Mouse (Mus musculus) erythroblast, embryonic 14.5 days (primary cell): ENCODE measurements around the gene Srpr. TPM values are rescaled to one million over a fixed set of nuclear protein-coding genes. Genes with fewer than 3 reads are reported as not detected.

Experiments
- H3K27me3 ChIP-seq: 2 replicates; pipeline ENCODE4 v1.6.1; 2012; ENCODE audit warnings: inconsistent platforms; ENCODE audit not compliant: control insufficient read depth
- H3K36me3 ChIP-seq: 2 replicates; pipeline ENCODE4 v1.6.1; 2012; ENCODE audit warnings: mild to moderate bottlenecking, inconsistent platforms; ENCODE audit not compliant: control insufficient read depth
- H3K4me1 ChIP-seq: 2 replicates; pipeline ENCODE4 v1.6.1; 2012; ENCODE audit warnings: inconsistent platforms; ENCODE audit not compliant: control insufficient read depth
- H3K4me3 ChIP-seq: replicated peaks from 2 replicates; pipeline ENCODE3; 2012; ENCODE audit warnings: moderate library complexity, mild to moderate bottlenecking, inconsistent platforms
- H3K9me3 ChIP-seq: 2 replicates; pipeline ENCODE4 v1.6.1; 2012; ENCODE audit warnings: low read length, inconsistent platforms, mixed read lengths; ENCODE audit not compliant: control insufficient read depth
- GATA1 ChIP-seq: IDR thresholded peaks from 2 replicates; pipeline ENCODE4 v1.6.1; 2012; ENCODE audit warnings: low read length, inconsistent platforms, mixed read lengths
- TAL1 ChIP-seq: IDR thresholded peaks from 3 replicates; pipeline ENCODE4 v1.6.1; 2012; ENCODE audit warnings: low read length, inconsistent platforms, mixed read lengths
- polyA plus RNA-seq: library from polyadenylated mRNA; stranded (reverse); fragments of >175 nt; gene quantifications from 2 replicates; pipeline ENCODE4 v1.2.3, GENCODE M21; 2012

Gene Srpr
- polyA plus RNA-seq, 1 experiment: 0.85 TPM

GRCm38 (mm10) chr9:35203536-35203935 is 3.6 kb downstream of the Srpr start:
- Histone ChIP-seq H3K4me1 (peaks cover 50% of the 10 kb centered on the region), H3K27me3 (no peaks in the 10 kb centered on the region), H3K36me3 (peaks cover 51% of the 10 kb centered on the region), H3K9me3 (peaks cover 3% of the 10 kb centered on the region; the same call in 1 of the 2 replicates), H3K4me3 (no peak overlapping the region)
- TF ChIP-seq TAL1 (no peak), GATA1 (no peak)

DNA sequence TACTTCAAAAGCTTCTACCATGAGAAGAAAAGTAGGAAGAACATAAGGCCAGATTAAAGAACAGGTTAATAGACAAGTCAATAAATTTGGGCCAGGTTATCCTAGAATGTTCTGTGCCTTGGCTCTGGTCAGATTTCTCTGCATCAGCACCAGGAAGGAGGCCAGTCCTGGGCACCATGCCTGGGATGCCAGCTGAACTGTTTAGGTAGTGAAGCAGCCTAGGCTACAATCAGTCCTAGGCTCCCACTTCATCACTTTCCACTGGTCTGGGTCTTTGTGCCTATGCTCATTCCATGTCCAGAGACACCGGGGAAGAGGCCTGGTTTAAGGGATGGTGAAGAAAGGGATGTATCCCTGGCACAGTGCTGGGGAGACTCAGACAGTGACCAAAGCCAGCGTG is 4.4 kb downstream of the Srpr start:
- H3K4me1 ChIP-seq: peaks cover 49% of the 10 kb centered on the region
- H3K9me3 ChIP-seq: peaks cover 3% of the 10 kb centered on the region; the same call in 1 of the 2 replicates
- peaks cover 58% of the 10 kb centered on the region for H3K36me3 ChIP-seq
- no peak overlapping the region for H3K4me3 ChIP-seq
- H3K27me3 ChIP-seq: no peaks in the 10 kb centered on the region
- TF ChIP-seq GATA1 (no peak), TAL1 (no peak)

- TF ChIP-seq GATA1: no peak
- TF ChIP-seq TAL1: no peak
- Histone ChIP-seq H3K36me3 (peaks cover 72% of the 10 kb centered on the region), H3K27me3 (no peaks in the 10 kb centered on the region), H3K9me3 (peaks cover 3% of the 10 kb centered on the region; the same call in 1 of the 2 replicates), H3K4me1 (peaks cover 30% of the 10 kb centered on the region), H3K4me3 (peak within 1 kb of the TSS; percentile 97)
Measured at GRCm38 (mm10) chr9:35210542-35211474, 10.8 kb downstream of the Srpr start, which contains the start of gene Foxred1. TSS of gene Foxred1 (minus strand) at chr9:35211055.

- Histone ChIP-seq H3K4me3 (peak overlapping the region; percentile 97), H3K4me1 (peaks cover 30% of the 10 kb centered on the region), H3K9me3 (no peaks in the 10 kb centered on the region), H3K27me3 (no peaks in the 10 kb centered on the region), H3K36me3 (peaks cover 72% of the 10 kb centered on the region)
- no peak for TF ChIP-seq GATA1
- no peak for TF ChIP-seq TAL1
Measured at GRCm38 (mm10) chr9:35211573-35212511, 11.9 kb downstream of the Srpr start.

DNA sequence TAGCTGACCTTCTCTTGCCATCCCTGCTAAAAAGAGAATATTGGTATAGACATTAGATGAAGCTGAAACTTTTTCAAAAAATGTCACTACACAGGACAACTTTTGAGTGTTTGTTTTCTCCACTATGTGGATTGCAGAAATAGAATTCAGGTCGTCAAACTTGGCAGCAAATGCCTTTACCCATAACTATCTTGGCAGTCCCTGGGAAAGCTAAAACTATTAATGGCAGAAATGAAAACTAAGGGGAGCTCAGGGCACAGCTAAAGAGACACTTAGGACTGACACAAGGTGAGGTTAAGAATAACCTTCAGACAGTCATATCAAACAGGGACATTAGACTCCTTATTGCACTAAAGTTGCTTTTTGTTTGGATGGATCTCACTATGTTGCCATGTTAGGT is 18.0 kb downstream of the Srpr start:
- TF ChIP-seq TAL1 (no peak), GATA1 (no peak)
- Histone ChIP-seq H3K4me1 (no peaks in the 10 kb centered on the region), H3K4me3 (no peak overlapping the region), H3K27me3 (no peaks in the 10 kb centered on the region), H3K9me3 (no peaks in the 10 kb centered on the region), H3K36me3 (peaks cover 79% of the 10 kb centered on the region)

- TF ChIP-seq GATA1: no peak
- no peak for TF ChIP-seq TAL1
- Histone ChIP-seq H3K36me3 (peaks cover 34% of the 10 kb centered on the region), H3K4me1 (no peaks in the 10 kb centered on the region), H3K9me3 (no peaks in the 10 kb centered on the region), H3K27me3 (no peaks in the 10 kb centered on the region), H3K4me3 (no peak overlapping the region)
Measured at GRCm38 (mm10) chr9:35223466-35223865, 23.5 kb downstream of the Srpr start.

GRCm38 (mm10) chr9:35228671-35229070 is 28.7 kb downstream of the Srpr start:
- Histone ChIP-seq H3K4me1 (no peaks in the 10 kb centered on the region), H3K27me3 (no peaks in the 10 kb centered on the region), H3K9me3 (no peaks in the 10 kb centered on the region), H3K36me3 (peaks cover 12% of the 10 kb centered on the region), H3K4me3 (no peak overlapping the region)
- no peak for TF ChIP-seq GATA1
- no peak for TF ChIP-seq TAL1

GRCm38 (mm10) chr9:35235996-35236395 is 36.0 kb downstream of the Srpr start:
- Histone ChIP-seq H3K9me3 (no peaks in the 10 kb centered on the region), H3K27me3 (no peaks in the 10 kb centered on the region), H3K4me1 (no peaks in the 10 kb centered on the region), H3K36me3 (peaks cover 17% of the 10 kb centered on the region), H3K4me3 (no peak overlapping the region)
- TF ChIP-seq GATA1: no peak
- no peak for TF ChIP-seq TAL1
